11 mouse cellular contexts compared by ENCODE assay signal in the genomic region with DNA sequence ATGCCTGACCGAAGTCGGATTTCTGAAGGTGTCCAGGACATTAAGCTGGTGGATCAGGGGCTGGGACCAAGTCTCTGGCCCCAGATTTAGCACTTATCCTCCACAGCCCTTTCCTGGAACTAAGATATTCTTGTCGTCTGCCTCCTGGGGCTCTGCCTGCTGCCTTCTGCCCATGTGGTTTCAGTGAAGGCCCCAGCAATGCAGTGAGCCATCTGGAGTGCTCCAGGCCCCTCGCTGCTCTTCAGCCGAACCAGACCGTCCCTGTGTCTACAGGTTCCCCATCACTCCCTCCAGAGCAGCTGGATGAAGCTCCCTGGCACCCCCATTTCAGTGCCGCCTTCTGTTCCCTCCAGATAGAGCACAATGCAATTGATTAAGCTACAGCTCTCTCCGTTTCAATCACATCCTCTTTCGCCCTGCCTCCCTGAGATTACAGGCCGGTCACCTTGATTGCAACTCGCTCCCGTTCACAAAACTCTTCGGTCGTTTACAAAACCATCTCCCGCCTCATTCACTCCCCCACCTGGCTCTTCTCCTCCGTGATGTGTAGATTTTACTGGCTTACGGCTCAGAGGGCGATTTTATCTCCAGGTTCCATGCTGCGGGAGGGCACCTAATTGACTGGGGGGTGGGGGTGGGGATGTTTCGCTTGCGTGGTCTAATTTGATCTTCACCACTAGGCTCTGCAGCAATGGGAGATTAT. TPM values are rescaled to one million over a fixed set of nuclear protein-coding genes. Genes with fewer than 3 reads are reported as not detected.
DNase-seq lines count a peak whose midpoint lies in the region; ATAC-seq and TF ChIP-seq lines count a peak whose summit lies in the region.
"Had no signal": no experiment of that assay in that cellular context is flagged by ENCODE, and none has a peak within 500 bp of the region (broad histone marks: within the 10 kb centered on the region; RNA-seq: fewer than 3 reads in every experiment).

No protein-coding gene starts in this region.

- TF ChIP-seq POLR2A in heart, adult 2 months (IDR thresholded peaks at IDR 0.05; ENCODE audit: insufficient read depth, low read depth, low read length), result no peak

- no peaks in the 10 kb centered on the region for H3K36me3 ChIP-seq in heart, adult 2 months (ENCODE audit: control insufficient read depth, insufficient read depth, low read length)
- H3K36me3 ChIP-seq in forebrain, embryonic 13.5 days (ENCODE audit: poor library complexity, severe bottlenecking), result no peaks in the 10 kb centered on the region
- no peaks in the 10 kb centered on the region for H3K36me3 ChIP-seq in limb, embryonic 10.5 days
- H3K36me3 ChIP-seq in intestine, embryonic 16.5 days (ENCODE audit: control insufficient read depth, insufficient read depth, low read length), result no peaks in the 10 kb centered on the region
- H3K36me3 ChIP-seq: stomach, embryonic 15.5 days had no signal

- TF ChIP-seq EP300 in heart, adult 2 months (IDR thresholded peaks at IDR 0.05; ENCODE audit: insufficient read depth, low read depth, low read length), result no peak

- no peaks in the 10 kb centered on the region for H3K9me3 ChIP-seq in forebrain, embryonic 13.5 days (replicated peaks)
- H3K9me3 ChIP-seq in limb, embryonic 10.5 days (replicated peaks), result no peaks in the 10 kb centered on the region
- H3K9me3 ChIP-seq in intestine, embryonic 16.5 days (ENCODE audit: control insufficient read depth, low read length), result no peaks in the 10 kb centered on the region
- H3K9me3 ChIP-seq: stomach, embryonic 15.5 days had no signal

- ATAC-seq in forebrain, embryonic 13.5 days, result peak; percentile 73; the same call in 1 of the 2 replicates
- ATAC-seq in intestine, embryonic 16.5 days, result no peak

- intact Hi-C loops in heart, adult 2 months (cut with DNase I), result no loop called here
- intact Hi-C loops in heart, postnatal 14 days (cut with DNase I), result no loop called here

- DNase-seq in heart, adult 2 months, result peak; percentile 21 to 31
- no peak for DNase-seq in heart, postnatal 14 days
- DNase-seq in MN1 (ENCODE audit: low spot score), result peak; percentile 74
- DNase-seq in limb, embryonic 10.5 days (ENCODE audit: low spot score), result no peak
- DNase-seq in right cerebral cortex, postnatal 10 days (ENCODE audit: low spot score in 2 of 2), result no peak
- DNase-seq in ovary, adult 18-20 months (ENCODE audit: low spot score), result no peak
- DNase-seq: kidney, adult 8-10 months had no signal

- no peaks in the 10 kb centered on the region for H3K27me3 ChIP-seq in heart, adult 2 months (ENCODE audit: control insufficient read depth, insufficient read depth, low read length)
- H3K27me3 ChIP-seq in forebrain, embryonic 13.5 days, result 0 out of 2 replicates have a peak, but pooled peaks cover 4% of the 10 kb centered on the region
- no peaks in the 10 kb centered on the region for H3K27me3 ChIP-seq in limb, embryonic 10.5 days (ENCODE audit: low read depth, poor library complexity, severe bottlenecking)
- no peaks in the 10 kb centered on the region for H3K27me3 ChIP-seq in intestine, embryonic 16.5 days (replicated peaks; ENCODE audit: control insufficient read depth, insufficient read depth, low read length)
- H3K27me3 ChIP-seq: stomach, embryonic 15.5 days had no signal

- no peak for TF ChIP-seq CTCF in heart, adult 2 months (IDR thresholded peaks at IDR 0.05)

- H3K4me1 ChIP-seq in heart, adult 2 months (ENCODE audit: control insufficient read depth, insufficient read depth, low read length), result peaks cover 3% of the 10 kb centered on the region
- H3K4me1 ChIP-seq in forebrain, embryonic 13.5 days, result peaks cover 17% of the 10 kb centered on the region
- peaks cover 47% of the 10 kb centered on the region for H3K4me1 ChIP-seq in limb, embryonic 10.5 days
- H3K4me1 ChIP-seq in intestine, embryonic 16.5 days (ENCODE audit: control insufficient read depth, insufficient read depth, low read length), result peaks cover 21% of the 10 kb centered on the region

- H3K4me2 ChIP-seq in forebrain, embryonic 13.5 days, result peak overlapping the region; percentile 18; the same call in 1 of the 2 replicates
- H3K4me2 ChIP-seq in intestine, embryonic 16.5 days (ENCODE audit: low read depth, low read length), result no peak overlapping the region
- H3K4me2 ChIP-seq: stomach, embryonic 15.5 days had no signal

- no peaks in the 10 kb centered on the region for H3K79me2 ChIP-seq in heart, adult 2 months (replicated peaks; ENCODE audit: control insufficient read depth, insufficient read depth, low read length)

- H3K4me3 ChIP-seq in heart, adult 2 months, result no peak overlapping the region
- no peak overlapping the region for H3K4me3 ChIP-seq in forebrain, embryonic 13.5 days
- no peak overlapping the region for H3K4me3 ChIP-seq in limb, embryonic 10.5 days
- no peak overlapping the region for H3K4me3 ChIP-seq in intestine, embryonic 16.5 days (ENCODE audit: low read length)
- H3K4me3 ChIP-seq: stomach, embryonic 15.5 days had no signal

- H3K27ac ChIP-seq in heart, adult 2 months, result peak overlapping the region; percentile 38; the same call in 1 of the 2 replicates
- H3K27ac ChIP-seq in forebrain, embryonic 13.5 days, result peak overlapping the region; percentile 65
- H3K27ac ChIP-seq in limb, embryonic 10.5 days, result peak overlapping the region; percentile 69
- no peak overlapping the region for H3K27ac ChIP-seq in intestine, embryonic 16.5 days (ENCODE audit: low read length)
- H3K27ac ChIP-seq: stomach, embryonic 15.5 days had no signal

- no peak overlapping the region for H3K9ac ChIP-seq in heart, adult 2 months (ENCODE audit: low read depth, low read length)
- peak overlapping the region; percentile 12; the same call in 1 of the 2 replicates for H3K9ac ChIP-seq in forebrain, embryonic 13.5 days
- no peak overlapping the region for H3K9ac ChIP-seq in intestine, embryonic 16.5 days (ENCODE audit: low read depth, low read length)
- H3K9ac ChIP-seq: stomach, embryonic 15.5 days had no signal

- 55% methylated on average over 21 of the region's 21 CpGs for WGBS in heart, adult 2 months
- WGBS in forebrain, embryonic 13.5 days, result 32% methylated on average over 21 of the region's 21 CpGs
- WGBS in limb, embryonic 10.5 days, result 35% methylated on average over 21 of the region's 21 CpGs
- 48% methylated on average over 21 of the region's 21 CpGs for WGBS in intestine, embryonic 16.5 days

RNA-seq across cellular contexts. Expression of gene Ahdc1, which starts 7.6 kb away (rescaled TPM):
- 10 to 100 TPM; 42.6 to 50.9 TPM for total RNA-seq in heart, adult 2 months (2021)
- polyA plus RNA-seq in heart, adult 2 months (2012; rRNA removed), result 19.5 and 21.8 TPM in 2 replicates
- 10 to 100 TPM; 55.2 to 59.1 TPM for total RNA-seq in heart, postnatal 14 days (2021)
- 7.3 and 8.1 TPM in 2 replicates for polyA plus RNA-seq in forebrain, embryonic 13.5 days (2015; fragmentation: Nextera tagmentation; extraction: Ambion mirVana)
- polyA plus RNA-seq in limb, embryonic 10.5 days (2016; fragmentation: Nextera tagmentation; extraction: Ambion mirVana), result 13.0 and 13.8 TPM in 2 replicates
- polyA plus RNA-seq in intestine, embryonic 16.5 days (2015; fragmentation: Nextera tagmentation; extraction: Ambion mirVana), result 5.3 and 5.7 TPM in 2 replicates

RNA-seq across cellular contexts. Expression of gene Fgr, which starts 29.6 kb away (rescaled TPM):
- total RNA-seq in heart, adult 2 months (2021), result under 1 TPM; 0.43 to 0.47 TPM
- polyA plus RNA-seq in heart, adult 2 months (2012; rRNA removed), result 0.73 and 1.7 TPM in 2 replicates
- total RNA-seq in heart, postnatal 14 days (2021), result under 1 TPM; 0.43 to 0.49 TPM
- polyA plus RNA-seq in forebrain, embryonic 13.5 days (2015; fragmentation: Nextera tagmentation; extraction: Ambion mirVana), result not detected in 2 replicates
- polyA plus RNA-seq in limb, embryonic 10.5 days (2016; fragmentation: Nextera tagmentation; extraction: Ambion mirVana), result 0.19 and 0.33 TPM in 2 replicates
- 3.1 and 3.5 TPM in 2 replicates for polyA plus RNA-seq in intestine, embryonic 16.5 days (2015; fragmentation: Nextera tagmentation; extraction: Ambion mirVana)
- total RNA-seq: left cerebral cortex, postnatal 14 days had no signal

Comparison
In these comparisons a context has a peak if more than half of its experiments do, and no peak if none do; other contexts are left out.
1. DNase-seq: peak in heart, adult 2 months (2 of 2) and MN1 (single experiment); none in heart, postnatal 14 days (0 of 2), limb, embryonic 10.5 days (single experiment), right cerebral cortex, postnatal 10 days (0 of 2) and ovary, adult 18-20 months (single experiment).